Mouse (Mus musculus): ENCODE measurements around the gene Dhx32. TPM values are rescaled to one million over a fixed set of nuclear protein-coding genes. Genes with fewer than 3 reads are reported as not detected.
A peak's percentile ranks its signal among the peaks of the same experiment; 100 is the strongest.

Gene Dhx32
- polyA plus RNA-seq (2015; fragmentation: Nextera tagmentation; extraction: Ambion mirVana) = 27.8 and 31.1 TPM in 2 replicates

DNA sequence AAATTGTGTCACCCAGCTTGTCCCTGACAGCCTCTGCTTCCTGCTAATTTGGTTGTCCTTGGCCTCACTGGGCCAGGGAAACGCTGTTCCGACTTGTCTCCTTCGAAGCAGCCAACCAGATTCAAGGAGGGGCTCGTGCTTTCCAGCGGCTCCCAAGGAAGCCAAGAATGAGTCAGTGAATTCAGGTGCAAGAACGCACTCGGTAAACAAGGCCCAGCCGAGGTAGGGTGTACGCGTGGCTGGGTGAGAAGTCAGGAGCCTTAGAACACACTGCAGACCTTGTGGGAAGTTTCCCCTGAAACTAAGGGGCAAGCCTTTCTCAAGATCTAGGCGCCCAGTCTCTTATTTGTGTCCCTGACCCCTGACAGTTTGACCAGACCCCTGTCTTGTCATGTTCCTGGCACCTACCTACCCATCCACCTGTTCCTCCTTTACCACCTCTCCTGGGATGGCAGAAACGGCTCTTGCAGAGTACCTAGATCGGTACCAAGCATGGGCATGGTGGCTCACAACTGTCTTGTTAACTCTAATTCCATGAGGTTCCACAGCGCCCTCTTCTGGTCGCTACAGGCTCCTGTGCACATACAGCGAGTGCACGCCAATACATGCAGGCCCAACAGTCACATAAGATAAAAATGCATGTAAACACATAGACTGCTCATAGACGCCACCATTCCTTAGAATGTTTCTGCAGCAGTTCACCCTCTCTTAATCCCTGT lies at the start of gene Dhx32:
TSS of gene Dhx32 (minus strand) at position 10 of the 719 bp plus-strand sequence.
- Histone ChIP-seq H3K9ac (no peak within 1 kb of the TSS), H3K4me1 (replicated peaks) (no peaks in the 10 kb centered on the region), H3K27ac (replicated peaks) (no peak within 1 kb of the TSS), H3K36me3 (no peaks in the 10 kb centered on the region), H3K9me3 (no peaks in the 10 kb centered on the region), H3K27me3 (no peaks in the 10 kb centered on the region), H3K4me2 (no peak within 1 kb of the TSS), H3K4me3 (no peak within 1 kb of the TSS)
- no peak for ATAC-seq (ENCODE audit: low read depth)
- 19% methylated on average over 18 of the region's 18 CpGs for WGBS

DNA sequence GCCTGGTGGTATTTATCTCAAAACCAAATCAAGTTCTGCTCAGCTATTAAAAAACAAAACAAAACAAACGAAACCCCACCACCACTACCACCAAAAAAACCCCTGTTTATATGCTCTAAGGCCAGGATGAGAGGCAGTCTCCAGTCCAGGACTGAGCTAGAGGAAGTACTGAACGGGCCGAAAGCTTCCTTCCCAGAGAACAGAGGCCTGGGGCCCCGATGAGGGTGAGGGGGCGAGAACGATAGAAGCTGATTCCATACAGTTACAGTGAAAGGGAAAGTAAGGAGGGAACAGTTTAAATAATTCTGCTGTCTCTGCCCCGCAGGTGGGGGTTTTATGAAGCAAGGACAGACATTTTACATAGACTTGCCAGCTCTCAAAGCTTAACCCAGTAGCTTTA lies 47.1 kb upstream of the Dhx32 start:
- H3K27me3 ChIP-seq = no peaks in the 10 kb centered on the region
- 72% methylated on average over 7 of the region's 7 CpGs for WGBS
- no peak overlapping the region for H3K4me2 ChIP-seq
- no peak overlapping the region for H3K4me3 ChIP-seq
- no peaks in the 10 kb centered on the region for H3K9me3 ChIP-seq
- H3K36me3 ChIP-seq = no peaks in the 10 kb centered on the region
- H3K27ac ChIP-seq (replicated peaks) = no peak overlapping the region
- no peak for ATAC-seq (ENCODE audit: low read depth)
- H3K9ac ChIP-seq = no peak overlapping the region
- H3K4me1 ChIP-seq (replicated peaks) = no peaks in the 10 kb centered on the region

DNA sequence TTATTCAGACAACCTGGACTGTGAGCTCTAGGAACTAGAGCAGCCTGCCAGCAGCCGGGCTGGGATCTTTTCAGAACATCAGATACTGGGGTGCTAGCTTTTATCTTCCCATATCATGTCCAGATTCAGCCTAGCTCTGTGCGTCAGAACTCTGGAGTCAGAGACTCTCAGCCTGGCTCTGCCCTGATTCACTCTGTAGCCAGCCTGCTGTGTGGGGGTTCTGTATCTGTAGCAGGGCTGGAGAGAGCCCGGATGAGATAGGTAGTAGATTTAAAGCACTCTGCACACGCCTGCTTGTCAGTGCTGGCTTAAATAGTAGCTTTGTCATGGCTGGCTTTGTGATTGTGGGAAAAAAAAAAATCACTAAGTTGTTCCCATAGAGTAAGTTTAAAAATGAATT lies 46.0 kb upstream of the Dhx32 start:
- Histone ChIP-seq H3K9me3 (no peaks in the 10 kb centered on the region), H3K4me3 (no peak overlapping the region), H3K36me3 (no peaks in the 10 kb centered on the region), H3K27ac (replicated peaks) (no peak overlapping the region), H3K4me1 (replicated peaks) (no peaks in the 10 kb centered on the region), H3K27me3 (no peaks in the 10 kb centered on the region), H3K9ac (no peak overlapping the region), H3K4me2 (no peak overlapping the region)
- WGBS = 40% methylated on average over 4 of the region's 4 CpGs
- no peak for ATAC-seq (ENCODE audit: low read depth)

DNA sequence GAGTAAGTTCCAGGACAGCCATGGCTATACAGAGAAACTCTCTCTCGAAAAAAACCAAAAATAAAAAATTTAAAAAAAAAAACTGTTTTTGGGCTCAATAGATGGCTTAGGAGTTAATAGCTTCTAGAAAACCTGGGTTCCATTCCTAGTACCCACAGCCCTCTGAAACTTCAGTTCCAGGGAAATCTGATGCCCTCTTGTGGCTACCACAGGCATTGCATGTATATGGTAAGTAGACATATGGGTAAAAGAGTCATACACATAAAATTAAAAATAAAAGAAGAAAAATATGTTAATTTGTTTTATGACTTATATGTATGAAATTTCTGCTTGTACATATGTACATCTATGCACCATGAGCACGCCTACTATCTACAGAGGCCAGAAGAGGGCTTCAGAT lies 42.1 kb upstream of the Dhx32 start:
- no peak overlapping the region for H3K4me3 ChIP-seq
- H3K4me2 ChIP-seq = no peak overlapping the region
- H3K9me3 ChIP-seq = no peaks in the 10 kb centered on the region; the same call in 1 of the 2 replicates
- H3K27me3 ChIP-seq = no peaks in the 10 kb centered on the region
- 95% methylated on average over 2 of the region's 2 CpGs for WGBS
- H3K9ac ChIP-seq = no peak overlapping the region
- H3K4me1 ChIP-seq (replicated peaks) = no peaks in the 10 kb centered on the region
- H3K27ac ChIP-seq (replicated peaks) = no peak overlapping the region
- H3K36me3 ChIP-seq = no peaks in the 10 kb centered on the region
- no peak for ATAC-seq (ENCODE audit: low read depth)

DNA sequence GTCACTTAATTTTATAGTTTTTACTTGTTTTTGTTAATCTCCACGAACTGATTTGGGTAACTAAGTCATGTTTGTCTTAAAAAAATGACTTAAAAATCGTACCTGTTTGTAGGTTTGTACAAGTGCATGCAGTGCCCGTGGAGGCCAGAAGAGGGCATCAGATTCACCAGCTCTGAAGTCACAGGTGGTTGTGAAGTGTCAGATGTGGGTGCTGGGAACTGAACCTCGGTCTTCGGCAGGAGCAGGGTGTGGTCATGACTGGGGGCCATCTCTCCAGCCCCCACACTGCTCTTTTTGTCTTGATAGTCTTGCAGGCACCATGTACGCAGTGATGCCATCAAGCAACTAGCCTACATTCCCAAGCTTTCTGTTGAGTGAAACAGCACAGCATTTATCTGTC lies 41.2 kb upstream of the Dhx32 start:
- H3K4me3 ChIP-seq = no peak overlapping the region
- no peak overlapping the region for H3K4me2 ChIP-seq
- WGBS = 84% methylated on average over 6 of the region's 6 CpGs
- H3K9ac ChIP-seq = no peak overlapping the region
- no peaks in the 10 kb centered on the region for H3K4me1 ChIP-seq (replicated peaks)
- no peak for ATAC-seq (ENCODE audit: low read depth)
- no peak overlapping the region for H3K27ac ChIP-seq (replicated peaks)
- H3K36me3 ChIP-seq = no peaks in the 10 kb centered on the region
- no peaks in the 10 kb centered on the region; the same call in 1 of the 2 replicates for H3K9me3 ChIP-seq
- no peaks in the 10 kb centered on the region for H3K27me3 ChIP-seq

DNA sequence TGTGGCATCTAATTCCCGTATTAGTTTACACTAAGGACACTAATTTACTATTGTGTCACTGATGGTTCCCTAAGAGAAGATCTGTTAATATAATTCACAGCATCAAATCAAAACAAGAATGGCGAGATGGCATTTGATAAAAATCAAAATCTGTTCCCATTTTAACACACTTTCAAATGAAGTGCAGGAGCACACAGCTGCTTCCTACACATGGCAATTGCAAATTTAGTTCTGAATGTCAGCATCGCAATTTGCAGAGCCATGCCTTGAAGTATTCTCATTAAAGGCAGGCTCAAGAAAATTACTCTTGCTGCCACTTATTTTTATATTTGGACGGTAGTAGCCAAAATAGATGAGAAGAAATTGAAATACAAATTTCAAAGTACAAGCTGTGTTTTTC lies 30.8 kb upstream of the Dhx32 start:
- WGBS = 74% methylated on average over 4 of the region's 4 CpGs
- no peak overlapping the region for H3K27ac ChIP-seq (replicated peaks)
- no peaks in the 10 kb centered on the region for H3K27me3 ChIP-seq
- no peaks in the 10 kb centered on the region for H3K36me3 ChIP-seq
- ATAC-seq (ENCODE audit: low read depth) = no peak
- 0 out of 2 replicates have a peak, but pooled peaks cover 6% of the 10 kb centered on the region for H3K4me1 ChIP-seq (replicated peaks)
- no peaks in the 10 kb centered on the region for H3K9me3 ChIP-seq
- no peak overlapping the region for H3K4me2 ChIP-seq
- H3K4me3 ChIP-seq = no peak overlapping the region
- H3K9ac ChIP-seq = no peak overlapping the region

DNA sequence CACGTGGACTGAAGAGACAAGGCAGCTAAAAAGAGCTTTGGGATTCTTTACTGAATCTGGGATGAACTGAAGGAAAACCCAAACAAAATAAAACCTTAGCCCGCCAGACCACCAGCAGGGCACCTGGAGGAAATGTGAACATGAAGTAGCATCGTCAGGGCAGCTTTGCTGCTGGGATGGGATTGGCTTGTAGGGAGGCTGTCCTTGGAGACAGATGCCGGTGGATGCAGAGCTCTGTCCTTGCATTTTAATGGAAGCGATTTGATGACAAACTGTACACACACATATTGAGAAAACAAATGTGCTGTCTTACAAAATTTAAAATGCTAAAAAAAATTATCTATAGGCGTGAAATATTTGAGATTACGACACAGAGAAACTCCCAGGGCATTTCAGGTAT lies 30.4 kb upstream of the Dhx32 start:
- Histone ChIP-seq H3K27ac (replicated peaks) (0 out of 2 replicates have a peak overlapping the region, but pooled peaks have one; percentile 10), H3K9me3 (no peaks in the 10 kb centered on the region), H3K36me3 (no peaks in the 10 kb centered on the region), H3K4me1 (replicated peaks) (0 out of 2 replicates have a peak, but pooled peaks cover 6% of the 10 kb centered on the region), H3K4me3 (no peak overlapping the region), H3K4me2 (no peak overlapping the region), H3K27me3 (no peaks in the 10 kb centered on the region), H3K9ac (no peak overlapping the region)
- 64% methylated on average over 7 of the region's 7 CpGs for WGBS
- no peak for ATAC-seq (ENCODE audit: low read depth)

DNA sequence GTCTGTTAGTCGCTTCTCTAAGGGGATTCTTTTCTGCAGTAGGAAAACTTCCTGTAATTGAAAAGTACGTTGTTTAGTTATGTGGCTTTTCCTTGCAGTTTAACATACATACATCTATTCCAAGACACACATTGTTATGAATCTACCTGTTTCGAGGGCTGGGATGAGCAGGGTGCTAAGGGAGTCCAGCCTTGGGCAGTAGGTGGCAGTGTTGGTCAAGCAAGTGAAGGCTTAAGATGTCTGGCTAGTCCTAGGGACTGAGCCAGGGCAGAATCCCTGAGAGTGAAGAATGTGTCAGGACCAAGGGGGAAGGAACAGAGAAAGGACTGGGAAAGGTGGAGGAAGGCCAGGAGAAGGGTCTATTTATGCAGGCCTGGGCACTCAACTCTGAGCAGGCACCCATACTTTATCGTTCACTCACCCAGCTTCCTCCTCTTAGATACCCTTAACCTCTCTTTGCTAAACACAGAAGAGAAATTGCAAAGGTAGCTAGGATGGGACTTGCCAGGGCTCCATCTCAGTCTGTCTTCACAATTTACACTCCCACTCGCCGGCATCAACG lies 23.2 kb upstream of the Dhx32 start:
- no peaks in the 10 kb centered on the region for H3K9me3 ChIP-seq
- no peak overlapping the region for H3K9ac ChIP-seq
- H3K27me3 ChIP-seq = peaks cover 7% of the 10 kb centered on the region; the same call in 1 of the 2 replicates
- 50% methylated on average over 7 of the region's 7 CpGs for WGBS
- H3K4me1 ChIP-seq (replicated peaks) = peaks cover 6% of the 10 kb centered on the region
- no peak overlapping the region for H3K4me2 ChIP-seq
- H3K4me3 ChIP-seq = no peak overlapping the region
- H3K27ac ChIP-seq (replicated peaks) = no peak overlapping the region
- no peaks in the 10 kb centered on the region for H3K36me3 ChIP-seq
- 0 out of 2 replicates have a peak, but pooled peaks have one; percentile 63 for ATAC-seq (ENCODE audit: low read depth)

DNA sequence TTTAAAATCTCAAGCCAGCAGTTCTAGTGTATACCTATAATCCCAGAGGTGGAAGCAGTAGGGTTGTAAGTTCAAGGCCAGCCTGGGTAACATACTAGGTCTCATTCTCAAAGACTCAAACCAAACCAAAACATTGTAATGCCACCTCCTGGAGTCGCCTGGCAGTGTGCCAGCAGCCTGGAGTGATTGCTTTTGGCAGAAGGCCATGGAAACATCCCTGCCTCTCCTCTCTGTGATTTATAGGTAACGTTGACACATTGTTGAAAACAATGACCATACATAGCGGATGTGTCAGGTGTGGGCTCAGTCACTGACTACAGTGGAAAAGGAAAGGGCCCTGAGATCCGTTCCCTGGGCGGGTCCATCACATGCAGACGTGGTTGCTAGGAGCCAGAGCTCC lies 19.3 kb upstream of the Dhx32 start:
- H3K9ac ChIP-seq = no peak overlapping the region
- H3K4me3 ChIP-seq = no peak overlapping the region
- WGBS = 45% methylated on average over 6 of the region's 6 CpGs
- H3K4me2 ChIP-seq = no peak overlapping the region
- H3K27me3 ChIP-seq = peaks cover 7% of the 10 kb centered on the region; the same call in 1 of the 2 replicates
- H3K4me1 ChIP-seq (replicated peaks) = peaks cover 6% of the 10 kb centered on the region
- no peak overlapping the region for H3K27ac ChIP-seq (replicated peaks)
- H3K36me3 ChIP-seq = no peaks in the 10 kb centered on the region
- ATAC-seq (ENCODE audit: low read depth) = no peak
- no peaks in the 10 kb centered on the region for H3K9me3 ChIP-seq

DNA sequence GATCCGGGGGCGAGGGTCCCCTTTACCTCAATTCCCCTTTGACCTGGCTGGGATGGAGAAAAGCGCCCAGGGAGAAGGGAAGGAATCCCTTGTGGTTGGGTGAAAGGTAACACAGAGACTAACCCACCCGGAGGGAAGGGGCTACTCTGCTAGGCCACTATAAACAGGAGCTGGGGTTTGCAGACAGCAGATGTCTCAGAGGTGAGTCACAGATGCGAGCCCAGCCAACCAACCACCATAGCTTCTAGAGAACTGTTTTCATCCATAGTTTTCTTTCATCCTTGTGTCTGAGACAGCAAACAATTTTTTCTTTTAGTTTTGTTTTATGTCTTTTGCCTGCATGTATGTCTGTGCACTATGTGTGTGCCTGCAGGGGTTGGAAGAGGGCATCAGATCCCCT lies 17.4 kb upstream of the Dhx32 start:
- Histone ChIP-seq H3K4me3 (no peak overlapping the region), H3K9me3 (no peaks in the 10 kb centered on the region), H3K36me3 (no peaks in the 10 kb centered on the region), H3K4me1 (replicated peaks) (peaks cover 6% of the 10 kb centered on the region), H3K4me2 (no peak overlapping the region), H3K9ac (no peak overlapping the region), H3K27ac (replicated peaks) (no peak overlapping the region), H3K27me3 (peaks cover 7% of the 10 kb centered on the region; the same call in 1 of the 2 replicates)
- ATAC-seq (ENCODE audit: low read depth) = no peak
- WGBS = 78% methylated on average over 5 of the region's 5 CpGs

DNA sequence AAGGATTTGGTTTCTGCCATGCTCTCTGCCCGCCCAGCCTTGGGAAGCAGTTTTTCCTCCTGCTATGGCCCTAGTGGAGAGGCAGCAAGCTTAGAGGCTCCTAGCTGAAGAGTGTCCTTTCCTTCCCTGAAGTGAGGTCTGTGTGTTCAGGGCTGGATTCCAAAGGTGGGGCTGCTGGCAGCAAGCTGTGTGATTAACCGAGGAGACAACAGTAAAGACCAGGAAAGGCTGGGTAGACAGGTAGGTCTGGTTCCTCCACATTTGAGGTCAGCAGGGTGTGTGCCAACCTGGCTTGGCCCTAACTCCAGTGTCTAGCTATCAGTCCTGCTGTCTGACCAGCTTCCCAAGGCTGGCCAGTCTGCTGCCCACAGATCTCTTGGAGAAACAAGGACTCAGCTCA lies 12.2 kb upstream of the Dhx32 start:
- no peak for ATAC-seq (ENCODE audit: low read depth)
- H3K9me3 ChIP-seq = no peaks in the 10 kb centered on the region
- H3K27me3 ChIP-seq = no peaks in the 10 kb centered on the region
- no peak overlapping the region for H3K27ac ChIP-seq (replicated peaks)
- H3K9ac ChIP-seq = no peak overlapping the region
- H3K36me3 ChIP-seq = no peaks in the 10 kb centered on the region
- WGBS = 87% methylated on average over 2 of the region's 2 CpGs
- no peak overlapping the region for H3K4me2 ChIP-seq
- no peak overlapping the region for H3K4me3 ChIP-seq
- H3K4me1 ChIP-seq (replicated peaks) = peaks cover 7% of the 10 kb centered on the region; the same call in 1 of the 2 replicates

DNA sequence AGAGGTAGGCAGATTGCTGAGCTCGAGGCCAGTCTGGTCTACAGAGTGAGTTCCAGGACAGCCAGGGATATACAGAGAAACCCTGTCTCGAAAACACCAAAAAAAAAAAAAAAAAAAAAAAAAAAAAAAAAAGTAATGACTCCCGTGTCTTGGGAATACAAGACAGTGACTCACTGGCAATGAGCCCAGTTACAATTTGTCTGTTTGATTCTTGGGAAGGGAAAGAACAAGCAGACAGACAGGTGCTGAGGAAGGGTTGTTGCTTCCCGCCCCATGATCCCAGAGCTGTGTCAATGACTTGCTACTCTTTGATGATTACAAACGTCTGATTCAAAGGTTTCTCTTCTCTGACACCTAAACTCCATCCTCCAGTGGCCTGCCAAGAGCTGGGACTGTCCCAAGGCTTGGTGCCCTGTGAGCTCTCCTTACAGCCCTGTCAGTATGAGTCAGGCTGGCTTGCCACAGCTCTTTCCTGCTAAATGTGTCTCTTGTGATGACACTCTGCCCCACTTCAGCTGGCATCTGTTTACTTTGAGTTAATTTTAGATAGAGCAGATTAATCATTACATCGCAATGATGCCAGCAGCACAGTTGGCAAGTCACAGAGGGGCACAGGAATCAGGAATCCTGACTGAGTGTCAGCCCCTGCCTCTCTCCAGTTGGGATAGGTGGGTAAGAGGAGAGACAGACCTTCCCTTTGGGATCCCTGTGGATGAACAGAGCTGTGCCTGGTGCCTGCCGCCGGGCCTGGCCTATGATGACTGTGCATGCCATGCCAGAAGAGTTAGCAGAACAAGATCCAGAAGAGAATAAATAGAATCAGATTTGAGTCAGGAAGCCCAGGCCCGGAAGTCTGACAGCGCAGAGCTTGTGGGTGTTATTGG lies 11.0 kb upstream of the Dhx32 start:
- Histone ChIP-seq H3K36me3 (no peaks in the 10 kb centered on the region), H3K4me3 (no peak overlapping the region), H3K27me3 (no peaks in the 10 kb centered on the region), H3K9ac (no peak overlapping the region), H3K9me3 (no peaks in the 10 kb centered on the region), H3K4me2 (no peak overlapping the region), H3K27ac (replicated peaks) (no peak overlapping the region), H3K4me1 (replicated peaks) (peaks cover 7% of the 10 kb centered on the region; the same call in 1 of the 2 replicates)
- 62% methylated on average over 10 of the region's 10 CpGs for WGBS
- no peak for ATAC-seq (ENCODE audit: low read depth)
